Mouse (Mus musculus): ENCODE measurements around the gene Slc29a1. TPM values are rescaled to one million over a fixed set of nuclear protein-coding genes. Genes with fewer than 3 reads are reported as not detected.
A peak's percentile ranks its signal among the peaks of the same experiment; 100 is the strongest.

Slc29a1 gene
- polyA plus RNA-seq, 2 experiments: 103 to 122 TPM

- Histone ChIP-seq H3K9me3 (ENCODE audit: control insufficient read depth, low read length) (no peaks in the 10 kb centered on the region), H3K36me3 (ENCODE audit: control insufficient read depth, insufficient read depth, low read length) (peaks cover 10% of the 10 kb centered on the region), H3K4me3 (replicated peaks; ENCODE audit: low read length) (no peak overlapping the region), H3K9ac (ENCODE audit: low read depth, low read length, severe bottlenecking) (no peak overlapping the region), H3K4me2 (replicated peaks; ENCODE audit: low read depth, low read length, severe bottlenecking) (peak overlapping the region; percentile 88), H3K4me1 (ENCODE audit: control insufficient read depth, insufficient read depth, low read length) (peaks cover 48% of the 10 kb centered on the region), H3K27ac (replicated peaks; ENCODE audit: low read depth, low read length) (no peak overlapping the region), H3K27me3 (ENCODE audit: control insufficient read depth, insufficient read depth, low read length) (no peaks in the 10 kb centered on the region)
- ATAC-seq (ENCODE audit: low FRiP score, low read depth) (no peak), DNase-seq (ENCODE audit: low spot score) (no peak)
- 33% methylated on average over 8 of the region's 8 CpGs for WGBS
- no peak for TF ChIP-seq POLR2A (IDR thresholded peaks at IDR 0.05; ENCODE audit: borderline replicate concordance, extremely low read depth, insufficient read depth, insufficient read length)
Measured at GRCm38 (mm10) chr17:45593479-45593878, 5.9 kb downstream of the Slc29a1 start.

- no peak overlapping the region; the same call in 1 of the 2 replicates for H3K4me3 ChIP-seq (replicated peaks; ENCODE audit: low read length)
- no peak for ATAC-seq (ENCODE audit: low FRiP score, low read depth)
- DNase-seq (ENCODE audit: low spot score): no peak
- no peak for TF ChIP-seq POLR2A (IDR thresholded peaks at IDR 0.05; ENCODE audit: borderline replicate concordance, extremely low read depth, insufficient read depth, insufficient read length)
- 50% methylated on average over 7 of the region's 8 CpGs for WGBS
- no peak overlapping the region for H3K27ac ChIP-seq (replicated peaks; ENCODE audit: low read depth, low read length)
- H3K9ac ChIP-seq (ENCODE audit: low read depth, low read length, severe bottlenecking): 0 out of 2 replicates have a peak overlapping the region, but pooled peaks have one; percentile 17
- peaks cover 17% of the 10 kb centered on the region for H3K36me3 ChIP-seq (ENCODE audit: control insufficient read depth, insufficient read depth, low read length)
- no peaks in the 10 kb centered on the region for H3K27me3 ChIP-seq (ENCODE audit: control insufficient read depth, insufficient read depth, low read length)
- no peaks in the 10 kb centered on the region for H3K9me3 ChIP-seq (ENCODE audit: control insufficient read depth, low read length)
- peaks cover 48% of the 10 kb centered on the region for H3K4me1 ChIP-seq (ENCODE audit: control insufficient read depth, insufficient read depth, low read length)
- peak overlapping the region; percentile 88 for H3K4me2 ChIP-seq (replicated peaks; ENCODE audit: low read depth, low read length, severe bottlenecking)
Measured at GRCm38 (mm10) chr17:45592606-45593431, 6.6 kb downstream of the Slc29a1 start.

GRCm38 (mm10) chr17:45591701-45592605 is 7.5 kb downstream of the Slc29a1 start:
- peak overlapping the region; percentile 28 for H3K4me2 ChIP-seq (replicated peaks; ENCODE audit: low read depth, low read length, severe bottlenecking)
- ATAC-seq (ENCODE audit: low FRiP score, low read depth) (no peak), DNase-seq (ENCODE audit: low spot score) (no peak)
- no peak overlapping the region for H3K27ac ChIP-seq (replicated peaks; ENCODE audit: low read depth, low read length)
- WGBS: 41% methylated on average over 16 of the region's 16 CpGs
- H3K27me3 ChIP-seq (ENCODE audit: control insufficient read depth, insufficient read depth, low read length): no peaks in the 10 kb centered on the region
- H3K9ac ChIP-seq (ENCODE audit: low read depth, low read length, severe bottlenecking): 0 out of 2 replicates have a peak overlapping the region, but pooled peaks have one; percentile 17
- H3K9me3 ChIP-seq (ENCODE audit: control insufficient read depth, low read length): no peaks in the 10 kb centered on the region
- peaks cover 45% of the 10 kb centered on the region for H3K4me1 ChIP-seq (ENCODE audit: control insufficient read depth, insufficient read depth, low read length)
- H3K36me3 ChIP-seq (ENCODE audit: control insufficient read depth, insufficient read depth, low read length): peaks cover 22% of the 10 kb centered on the region
- no peak for TF ChIP-seq POLR2A (IDR thresholded peaks at IDR 0.05; ENCODE audit: borderline replicate concordance, extremely low read depth, insufficient read depth, insufficient read length)
- no peak overlapping the region; the same call in 1 of the 2 replicates for H3K4me3 ChIP-seq (replicated peaks; ENCODE audit: low read length)

GRCm38 (mm10) chr17:45590410-45590809 is 9.0 kb downstream of the Slc29a1 start:
- TF ChIP-seq POLR2A (IDR thresholded peaks at IDR 0.05; ENCODE audit: borderline replicate concordance, extremely low read depth, insufficient read depth, insufficient read length): no peak
- H3K27me3 ChIP-seq (ENCODE audit: control insufficient read depth, insufficient read depth, low read length): no peaks in the 10 kb centered on the region
- no peak for ATAC-seq (ENCODE audit: low FRiP score, low read depth)
- peaks cover 23% of the 10 kb centered on the region for H3K36me3 ChIP-seq (ENCODE audit: control insufficient read depth, insufficient read depth, low read length)
- H3K4me2 ChIP-seq (replicated peaks; ENCODE audit: low read depth, low read length, severe bottlenecking): no peak overlapping the region
- H3K27ac ChIP-seq (replicated peaks; ENCODE audit: low read depth, low read length): no peak overlapping the region
- no peak for DNase-seq (ENCODE audit: low spot score)
- 54% methylated on average over 6 of the region's 6 CpGs for WGBS
- H3K4me3 ChIP-seq (replicated peaks; ENCODE audit: low read length): no peak overlapping the region
- no peaks in the 10 kb centered on the region for H3K9me3 ChIP-seq (ENCODE audit: control insufficient read depth, low read length)
- H3K4me1 ChIP-seq (ENCODE audit: control insufficient read depth, insufficient read depth, low read length): peaks cover 34% of the 10 kb centered on the region
- H3K9ac ChIP-seq (ENCODE audit: low read depth, low read length, severe bottlenecking): no peak overlapping the region

GRCm38 (mm10) chr17:45589844-45590243 is 9.6 kb downstream of the Slc29a1 start:
- Histone ChIP-seq H3K4me3 (replicated peaks; ENCODE audit: low read length) (no peak overlapping the region), H3K27ac (replicated peaks; ENCODE audit: low read depth, low read length) (no peak overlapping the region), H3K9me3 (ENCODE audit: control insufficient read depth, low read length) (no peaks in the 10 kb centered on the region), H3K9ac (ENCODE audit: low read depth, low read length, severe bottlenecking) (no peak overlapping the region), H3K4me1 (ENCODE audit: control insufficient read depth, insufficient read depth, low read length) (peaks cover 37% of the 10 kb centered on the region), H3K27me3 (ENCODE audit: control insufficient read depth, insufficient read depth, low read length) (no peaks in the 10 kb centered on the region), H3K4me2 (replicated peaks; ENCODE audit: low read depth, low read length, severe bottlenecking) (no peak overlapping the region), H3K36me3 (ENCODE audit: control insufficient read depth, insufficient read depth, low read length) (peaks cover 23% of the 10 kb centered on the region)
- 94% methylated on average over 8 of the region's 8 CpGs for WGBS
- no peak for ATAC-seq (ENCODE audit: low FRiP score, low read depth)
- no peak for TF ChIP-seq POLR2A (IDR thresholded peaks at IDR 0.05; ENCODE audit: borderline replicate concordance, extremely low read depth, insufficient read depth, insufficient read length)
- no peak for DNase-seq (ENCODE audit: low spot score)

Data from limb, embryonic 14.5 days (tissue).